Mouse (Mus musculus): Measurements from ENCODE around the gene Vegfd.

- no peak for TF ChIP-seq CTCF (IDR thresholded peaks at IDR 0.05)
- no peak for TF ChIP-seq EP300 (IDR thresholded peaks at IDR 0.05)
Observed at GRCm38 (mm10) chrX:164394091-164394490, 20.9 kb downstream of the Vegfd start.
